Mouse (Mus musculus): ENCODE results near the gene Tbx5.

Tbx5 gene

DNA sequence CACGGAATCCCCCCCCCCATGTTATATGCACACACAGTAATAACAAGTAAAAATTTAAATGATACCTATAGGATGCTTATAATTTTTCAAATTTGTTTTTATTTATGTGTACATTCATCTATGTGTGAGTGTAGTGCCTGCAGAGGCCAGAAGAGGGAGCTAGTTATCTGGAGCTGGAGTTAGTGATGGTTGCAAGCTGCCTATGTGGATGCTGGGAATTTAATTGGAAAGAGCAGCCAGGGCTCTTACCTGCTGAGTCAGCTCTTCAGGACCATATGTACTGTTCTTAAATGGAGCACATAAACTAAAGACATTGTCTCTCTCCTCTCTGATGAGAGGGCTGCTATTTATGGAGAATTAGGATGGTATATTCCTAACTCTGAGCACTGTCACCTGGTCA, 17.2 kb upstream of the Tbx5 start:
- no peak for DNase-seq

DNA sequence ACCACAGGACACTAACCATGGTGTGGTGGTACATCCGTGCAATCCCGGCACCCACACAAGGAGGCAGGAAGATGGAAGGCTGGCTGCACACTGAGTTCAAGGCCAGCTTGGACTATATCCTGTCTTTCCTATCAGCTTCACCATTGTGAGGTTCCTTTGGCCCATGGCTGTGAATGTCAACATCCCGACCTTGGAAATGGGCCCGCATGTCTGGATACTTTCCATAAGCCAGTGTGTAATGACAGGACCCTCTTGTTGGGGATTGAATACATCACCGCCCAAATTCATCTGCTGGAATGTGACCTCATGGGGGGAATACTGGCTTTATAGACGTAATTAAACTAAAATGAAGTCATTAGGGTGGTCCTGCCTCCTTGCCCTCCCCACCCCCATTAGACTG, 12.0 kb upstream of the Tbx5 start:
- no peak for DNase-seq

GRCm38 (mm10) chr5:119821506-119821905, 11.0 kb upstream of the Tbx5 start:
- DNase-seq: no peak

DNA sequence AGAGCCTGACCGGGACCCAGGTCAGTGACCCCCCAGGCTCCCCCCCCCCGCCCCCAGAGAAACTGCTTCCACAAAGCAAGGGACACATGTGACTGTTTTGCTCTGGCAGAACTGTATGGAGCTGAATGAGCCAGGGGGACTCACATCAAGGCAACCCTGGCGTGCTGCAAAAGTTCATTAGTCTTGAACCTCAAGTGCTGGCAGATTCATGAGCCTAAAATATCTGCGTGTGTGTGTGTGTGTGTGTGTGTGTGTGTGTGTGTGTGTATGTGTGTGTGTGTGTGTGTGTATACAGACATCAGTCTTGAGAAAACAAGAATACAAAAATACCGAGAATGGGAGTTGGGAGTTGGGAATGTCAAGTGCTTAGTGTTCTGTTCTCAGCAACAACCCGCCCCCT, 5.1 kb upstream of the Tbx5 start:
- no peak for DNase-seq

DNA sequence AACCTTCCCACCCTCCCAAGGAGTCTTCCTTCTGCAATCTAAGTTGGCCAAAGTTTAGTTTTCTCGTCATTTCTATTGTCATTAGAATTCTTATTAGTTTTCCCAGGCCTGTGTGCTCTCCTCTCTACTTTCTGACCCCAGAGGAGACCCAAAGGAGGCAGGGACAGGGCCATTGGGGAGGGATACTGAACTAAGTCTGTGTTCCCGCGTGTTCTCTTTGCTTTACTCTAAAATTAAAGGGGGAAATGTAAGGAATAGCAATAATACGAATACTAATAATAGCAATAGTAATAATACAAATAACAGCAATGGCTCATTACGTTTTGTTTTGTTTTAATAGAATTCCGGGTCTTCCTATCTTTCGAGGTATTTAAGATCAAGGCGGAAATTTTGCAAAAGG, 1.9 kb upstream of the Tbx5 start:
- DNase-seq: no peak

DNA sequence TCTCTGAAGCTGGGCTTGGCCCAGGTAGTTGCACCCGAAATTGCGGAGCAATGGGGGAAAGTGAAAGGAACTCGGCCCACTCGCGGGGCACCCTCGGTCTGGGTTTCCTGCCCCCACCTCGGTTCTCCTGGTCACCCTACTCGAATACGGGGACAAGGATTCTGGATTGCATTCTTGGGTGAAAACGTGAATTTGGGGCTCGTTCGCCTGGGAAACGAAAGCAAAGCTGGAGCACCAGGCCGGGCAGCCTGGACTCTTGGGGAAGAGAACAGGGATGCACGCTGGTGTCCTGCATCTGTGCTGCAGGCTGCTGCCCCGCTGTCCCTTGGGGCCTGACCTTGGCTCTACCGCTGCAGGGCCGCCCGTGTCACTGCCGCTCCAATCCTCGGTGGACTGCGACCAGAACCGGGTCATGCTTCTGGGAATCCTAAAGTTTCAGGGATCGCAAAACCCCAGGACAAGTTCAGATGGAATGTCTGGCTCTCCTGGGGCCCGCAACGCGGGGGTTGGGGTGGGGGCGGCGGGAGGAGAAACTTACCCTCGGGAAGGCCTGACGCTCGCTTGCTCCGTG, 1.2 kb upstream of the Tbx5 start:
- DNase-seq: no peak

DNA sequence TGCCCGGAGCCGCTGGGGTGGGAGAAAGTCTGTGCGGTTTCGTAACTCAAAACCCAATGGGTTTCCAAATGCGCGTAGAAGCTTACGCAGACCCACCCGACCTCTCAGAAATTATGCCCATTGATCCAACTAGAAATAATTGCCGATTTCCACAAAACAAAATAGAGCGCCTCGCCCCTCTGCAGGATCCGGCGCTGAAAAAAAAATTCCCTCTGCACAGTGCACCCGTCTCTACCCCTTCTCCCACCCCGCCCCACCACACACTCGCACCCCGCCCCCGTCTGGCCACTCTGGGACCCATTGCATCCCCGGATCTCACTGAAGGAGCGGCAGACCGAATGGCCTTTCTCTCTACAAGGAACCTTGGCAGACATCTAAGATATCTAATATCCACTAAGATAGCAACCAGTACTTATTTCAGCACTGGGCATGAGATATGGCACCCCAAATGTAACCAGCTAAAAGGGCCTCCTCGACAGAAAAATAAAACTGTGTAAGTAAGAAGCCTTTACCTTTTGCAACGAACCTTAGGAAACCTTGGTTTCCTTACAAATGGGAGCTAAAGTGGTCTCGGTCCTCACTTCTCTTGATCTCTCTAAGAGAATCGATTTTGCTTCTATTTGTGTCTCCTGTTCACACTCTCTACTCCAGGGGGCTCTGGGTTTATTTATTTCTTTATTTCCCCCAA, 533 bp upstream of the Tbx5 start:
- no peak for DNase-seq

GRCm38 (mm10) chr5:119833223-119834030, 959 bp downstream of the Tbx5 start:
- no peak for DNase-seq

DNA sequence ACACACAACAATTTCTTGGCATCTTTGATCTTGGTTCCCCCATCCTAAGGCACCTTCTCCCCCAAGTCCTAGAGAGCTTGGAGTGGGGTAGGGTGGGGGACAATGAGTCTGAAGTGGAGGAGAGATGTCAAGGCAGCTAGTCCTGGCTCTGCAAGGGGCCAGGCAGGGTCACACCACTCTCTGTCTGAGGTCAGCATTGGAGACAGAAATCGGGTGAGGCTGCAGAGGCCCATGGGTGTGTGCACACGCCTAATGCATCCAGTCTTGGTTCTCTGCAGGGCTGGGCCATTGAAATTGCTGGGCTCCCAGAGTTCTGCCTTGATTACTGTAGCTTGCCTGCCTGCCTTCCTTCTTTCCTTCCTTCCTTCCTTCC, 1.5 kb downstream of the Tbx5 start:
- no peak for DNase-seq

- DNase-seq: no peak
Measured at GRCm38 (mm10) chr5:119835053-119835867, 2.8 kb downstream of the Tbx5 start.

DNA sequence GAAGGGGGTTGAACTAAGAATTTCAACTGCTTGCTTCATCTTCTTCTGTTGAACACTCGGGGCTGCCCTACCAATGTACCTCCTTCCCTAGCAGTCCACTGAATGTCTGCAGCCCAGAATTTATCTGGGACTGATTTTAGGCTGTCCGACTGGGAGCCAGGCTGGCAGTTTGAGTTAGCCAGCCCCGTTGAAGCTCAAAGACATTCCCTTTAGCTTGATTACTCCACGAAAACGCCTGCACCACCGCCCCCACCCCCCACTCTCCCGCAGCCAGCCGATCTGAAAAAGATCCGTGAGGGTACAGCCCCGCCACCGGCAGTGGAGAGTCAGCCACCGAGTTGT, 3.4 kb downstream of the Tbx5 start:
- DNase-seq: no peak

- DNase-seq: no peak
Measured at GRCm38 (mm10) chr5:119836618-119837305, 4.3 kb downstream of the Tbx5 start.

GRCm38 (mm10) chr5:119837306-119837675, 4.8 kb downstream of the Tbx5 start:
- DNase-seq: no peak

GRCm38 (mm10) chr5:119837861-119838260, 5.4 kb downstream of the Tbx5 start:
- no peak for DNase-seq

DNA sequence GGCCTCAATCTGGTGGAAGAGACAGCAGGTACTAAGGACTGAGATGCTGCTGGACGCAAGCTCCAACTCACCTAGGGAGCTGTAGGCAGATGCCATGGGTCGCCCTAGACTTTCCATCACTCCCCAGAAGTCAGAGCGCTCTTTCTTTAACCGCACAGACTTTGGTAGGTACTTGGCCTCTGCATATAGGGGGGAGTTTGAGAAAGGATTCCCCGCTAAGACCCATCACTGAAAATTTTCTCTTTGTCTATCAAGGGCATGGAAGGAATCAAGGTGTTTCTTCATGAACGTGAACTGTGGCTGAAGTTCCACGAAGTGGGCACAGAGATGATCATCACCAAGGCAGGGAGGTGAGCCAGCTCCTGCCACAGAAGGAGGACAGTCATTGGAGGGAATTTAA, 6.0 kb downstream of the Tbx5 start:
- DNase-seq: no peak

DNA sequence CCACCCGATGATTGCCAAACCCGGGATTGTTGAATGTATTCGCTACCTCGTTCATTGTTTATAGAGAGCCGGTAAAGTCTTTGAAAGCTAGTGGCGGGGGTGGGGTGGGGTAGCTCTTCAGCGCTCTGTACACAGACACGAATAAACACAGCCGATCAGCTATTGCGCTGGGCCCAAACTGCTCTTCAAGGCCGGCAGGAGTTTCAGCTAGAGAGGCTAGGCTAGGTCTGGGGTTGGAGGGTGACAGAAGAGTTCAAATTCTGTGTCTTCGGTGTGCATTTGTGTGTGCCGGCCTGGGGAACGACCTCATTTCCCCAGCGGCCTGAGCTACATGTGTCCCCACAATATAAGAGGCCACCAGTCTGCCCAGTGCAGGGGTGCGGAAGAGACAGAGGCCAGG, 6.7 kb downstream of the Tbx5 start:
- DNase-seq: no peak

- no peak for DNase-seq
Measured at GRCm38 (mm10) chr5:119839616-119840368, 7.3 kb downstream of the Tbx5 start.

GRCm38 (mm10) chr5:119840404-119840803, 7.9 kb downstream of the Tbx5 start:
- DNase-seq: no peak

DNA sequence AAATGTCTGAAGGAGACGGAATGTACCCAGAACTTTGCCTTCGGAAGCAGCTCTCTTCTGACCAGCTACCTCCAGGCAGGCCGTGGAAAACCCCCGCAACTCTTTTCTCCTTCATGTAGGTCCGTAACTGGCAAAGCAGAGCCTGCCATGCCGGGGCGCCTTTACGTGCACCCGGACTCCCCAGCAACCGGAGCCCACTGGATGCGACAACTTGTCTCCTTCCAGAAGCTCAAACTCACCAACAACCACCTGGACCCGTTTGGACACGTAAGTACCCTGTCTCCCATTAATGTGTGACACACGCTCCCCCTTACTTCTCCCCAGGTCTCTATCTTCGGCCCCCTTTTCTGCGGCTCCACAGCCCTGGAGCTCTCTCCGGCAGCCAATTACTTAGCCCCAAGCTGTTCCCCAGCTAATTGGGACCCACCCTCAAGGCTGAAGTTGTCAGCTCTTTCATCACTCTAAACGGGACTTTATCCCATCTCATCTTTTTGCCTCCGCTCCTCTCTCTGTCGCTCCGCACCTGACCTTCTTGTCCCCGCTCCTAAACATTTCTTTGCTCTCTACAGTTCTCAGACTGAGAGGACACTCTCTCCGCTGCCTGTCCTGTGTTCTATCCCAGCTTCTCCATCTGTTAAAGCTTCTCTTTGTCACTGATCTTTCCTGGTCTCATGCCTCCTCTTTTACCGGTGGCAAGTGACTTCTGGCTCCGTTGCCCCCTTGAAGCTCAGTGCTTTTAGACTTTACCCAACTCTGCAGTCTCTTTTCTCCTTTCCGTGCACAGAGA, 9.4 kb downstream of the Tbx5 start:
- DNase-seq: no peak

DNA sequence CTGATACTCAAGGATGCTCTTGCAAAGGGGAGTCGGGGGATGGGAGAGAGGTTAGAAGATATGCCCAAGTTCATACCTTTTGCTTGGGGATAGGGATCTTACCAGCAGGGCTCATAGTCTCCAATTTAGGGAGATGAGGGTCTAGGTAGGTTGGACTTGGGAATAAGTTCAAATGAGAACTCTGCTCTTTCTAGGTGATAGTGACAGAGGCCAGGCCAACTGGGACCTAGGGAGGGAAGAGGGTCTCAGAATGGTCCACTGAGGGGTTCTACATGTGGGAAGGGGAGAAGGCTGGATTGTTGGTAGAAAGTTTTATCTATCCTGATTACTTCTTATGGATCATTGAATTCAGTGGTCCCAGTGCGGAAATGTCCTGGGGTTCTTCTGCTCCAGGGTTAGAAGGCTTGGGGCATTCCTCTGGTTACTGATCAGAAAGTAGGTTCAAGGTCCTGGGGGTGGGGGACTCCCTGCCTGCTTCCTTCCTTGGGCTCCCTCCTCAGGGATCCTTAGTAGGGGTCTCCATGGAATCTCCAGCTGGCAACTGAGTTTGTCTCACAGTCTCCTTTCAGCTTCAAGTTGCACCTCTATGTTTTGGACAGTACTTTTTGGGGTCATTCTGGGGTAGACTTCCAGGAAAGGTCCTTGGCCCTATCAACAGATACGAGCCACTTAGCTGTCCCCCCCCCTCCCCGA, 10.4 kb downstream of the Tbx5 start:
- DNase-seq: no peak

- DNase-seq: no peak
Measured at GRCm38 (mm10) chr5:119843394-119843777, 10.9 kb downstream of the Tbx5 start.
